Mouse (Mus musculus): Measurements from ENCODE around the gene Crp. TPM values are rescaled to one million over a fixed set of nuclear protein-coding genes. Genes with fewer than 3 reads are reported as not detected.

The Crp gene
- 0.09 and 0.20 TPM in 2 replicates for polyA plus RNA-seq (2012; rRNA removed)

DNA sequence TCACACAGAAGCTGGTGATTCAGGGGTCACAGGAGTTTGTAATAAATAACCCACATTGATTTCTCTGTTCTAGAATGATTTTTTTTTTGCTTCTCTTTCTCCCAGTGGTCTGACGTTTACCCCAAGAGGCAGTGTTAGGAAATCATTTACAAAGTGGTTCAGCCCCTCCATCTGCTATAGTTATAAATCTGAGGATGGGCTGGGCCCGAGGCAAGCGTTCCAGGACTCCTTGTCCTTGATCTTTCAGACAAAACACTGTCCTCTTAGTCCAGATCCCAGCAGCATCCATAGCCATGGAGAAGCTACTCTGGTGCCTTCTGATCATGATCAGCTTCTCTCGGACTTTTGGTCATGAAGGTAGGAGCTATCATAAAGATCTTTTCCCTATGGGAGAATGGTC, at the start of gene Crp:
Gene Crp, plus strand, starts transcription at position 212 of the 400 bp plus-strand sequence.

Other genes with a start within 250 kb of the Crp start
- 5.0 and 5.8 TPM in 2 replicates for gene Slamf9, start 222.7 kb upstream of the Crp start, polyA plus RNA-seq (2012; rRNA removed)
- 19.2 and 22.5 TPM in 2 replicates for gene Igsf9, start 216.3 kb upstream of the Crp start, polyA plus RNA-seq (2012; rRNA removed)
- 181 and 242 TPM in 2 replicates for gene Tagln2, start 198.0 kb upstream of the Crp start, polyA plus RNA-seq (2012; rRNA removed)
- gene Cfap45, start 177.3 kb upstream of the Crp start, polyA plus RNA-seq (2012; rRNA removed): 7.5 and 7.7 TPM in 2 replicates
- gene Vsig8, start 142.1 kb upstream of the Crp start, polyA plus RNA-seq (2012; rRNA removed): 0.76 and 1.2 TPM in 2 replicates
- 2.8 TPM in 2 replicates for gene Slamf8, start 107.5 kb upstream of the Crp start, polyA plus RNA-seq (2012; rRNA removed)
- not detected in 2 replicates for gene Fcrl6, start 95.5 kb upstream of the Crp start, polyA plus RNA-seq (2012; rRNA removed)
- gene Dusp23, start 65.1 kb upstream of the Crp start, polyA plus RNA-seq (2012; rRNA removed): 32.4 and 45.0 TPM in 2 replicates
- not detected in 2 replicates for gene Apcs, start 197.0 kb downstream of the Crp start, polyA plus RNA-seq (2012; rRNA removed)